Mouse (Mus musculus) lung, adult 2 months (tissue): ENCODE measurements at regions not wholly inside any gene's neighbourhood (a gene's known extent, or its start where the extent isn't known, plus 50 kb on each side); places are given as distances from the start of the nearest gene placed in this dataset.

Experiments
- CTCF ChIP-seq: fragments of 200-500 bp; IDR thresholded peaks from 2 replicates; pipeline ENCODE4 v1.5.1; 2011; ENCODE audit warnings: mild to moderate bottlenecking, low read length, control low read depth; ENCODE audit not compliant: insufficient read depth
- POLR2A ChIP-seq: fragments of 200-500 bp; IDR thresholded peaks from 2 replicates; pipeline ENCODE4 v1.6.1; 2011; ENCODE audit warnings: low read depth, mild to moderate bottlenecking, control low read depth, low read length, borderline replicate concordance; ENCODE audit errors: extremely low read depth

GRCm38 (mm10) chr11:24372616-24373015, 294.8 kb downstream of the Bcl11a start:
- TF ChIP-seq POLR2A (no peak), CTCF (no peak)
